Mouse (Mus musculus) kidney, embryonic 15.5 days (tissue): ENCODE results near the gene Gm26741. TPM values are rescaled to one million over a fixed set of nuclear protein-coding genes. Genes with fewer than 3 reads are reported as not detected.

Source experiments
- ATAC-seq: fragments of 200-750 bp; cut with Nextera tagmentation; replicated peaks from 2 replicates; pipeline ENCODE4 v1.8.0; 2017; ENCODE audit warnings: moderate TSS enrichment; ENCODE audit not compliant: low FRiP score
- H3K27ac ChIP-seq: fragments of 300-500 bp; sonication (generic); 2 replicates; pipeline ENCODE4 v1.5.1; 2015; ENCODE audit warnings: mild to moderate bottlenecking, inconsistent platforms
- H3K27me3 ChIP-seq: fragments of 300-500 bp; sonication (generic); 2 replicates; pipeline ENCODE4 v1.6.1; 2015; ENCODE audit warnings: inconsistent platforms
- H3K36me3 ChIP-seq: fragments of 300-500 bp; sonication (generic); 2 replicates; pipeline ENCODE4 v1.6.1; 2015; ENCODE audit warnings: inconsistent platforms
- H3K4me1 ChIP-seq: fragments of 300-500 bp; sonication (generic); 2 replicates; pipeline ENCODE4 v1.6.1; 2015; ENCODE audit warnings: inconsistent platforms
- H3K4me2 ChIP-seq: fragments of 300-500 bp; sonication (generic); 2 replicates; pipeline ENCODE4 v1.6.1; 2015; ENCODE audit warnings: moderate library complexity, mild to moderate bottlenecking, inconsistent platforms
- H3K4me3 ChIP-seq: fragments of 300-500 bp; sonication (generic); replicated peaks from 2 replicates; pipeline ENCODE4 v1.5.1; 2015; ENCODE audit warnings: mild to moderate bottlenecking, inconsistent platforms
- H3K9ac ChIP-seq: fragments of 300-500 bp; sonication (generic); 2 replicates; pipeline ENCODE4 v1.6.1; 2015; ENCODE audit warnings: mild to moderate bottlenecking, inconsistent platforms
- H3K9me3 ChIP-seq: fragments of 300-500 bp; sonication (generic); replicated peaks from 2 replicates; pipeline ENCODE4 v1.6.1; 2016; ENCODE audit warnings: inconsistent platforms
- WGBS: fragments of 180-500 bp; shearing (Covaris S2); methylation state at CpG from one replicate; pipeline ENCODE4 v1.1.7; 2015; ENCODE audit warnings: mixed read lengths; 5-methylcytosine and 5-hydroxymethylcytosine counted together
- polyA plus RNA-seq: library from polyadenylated mRNA; unstranded; fragments of >200 nt; fragmentation: Nextera tagmentation; extraction: Ambion mirVana; gene quantifications from 2 replicates; pipeline ENCODE4 v1.2.1, GENCODE M21; 2015

The Gm26741 gene
- polyA plus RNA-seq, 1 experiment from 2014 or later, result not detected

DNA sequence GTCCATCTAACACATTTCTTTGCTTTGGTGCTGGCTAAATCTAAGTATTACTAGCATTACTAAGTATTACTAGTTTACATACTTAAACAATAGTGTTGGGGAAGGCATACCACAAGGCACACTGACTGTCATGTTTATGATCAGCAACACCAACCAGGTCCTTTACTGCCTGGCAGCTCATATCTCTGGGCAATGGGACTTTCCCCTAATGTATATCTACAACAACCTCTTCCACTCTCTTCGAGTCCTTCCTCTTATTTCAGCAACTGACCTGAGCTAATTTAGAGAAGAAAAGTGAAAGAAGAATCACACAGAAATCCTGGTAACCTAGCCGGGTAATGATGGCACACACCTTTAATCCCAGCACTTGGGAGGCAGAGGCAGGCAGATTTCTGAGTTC, 17.9 kb downstream of the Gm26741 start:
- Histone ChIP-seq H3K36me3 (no peaks in the 10 kb centered on the region), H3K4me2 (no peak overlapping the region), H3K9ac (no peak overlapping the region), H3K27ac (no peak overlapping the region), H3K4me3 (no peak overlapping the region), H3K27me3 (no peaks in the 10 kb centered on the region), H3K9me3 (no peaks in the 10 kb centered on the region), H3K4me1 (peaks cover 15% of the 10 kb centered on the region; the same call in 1 of the 2 replicates)
- ATAC-seq, result no peak
- WGBS, result 93% methylated on average over 2 of the region's 2 CpGs

DNA sequence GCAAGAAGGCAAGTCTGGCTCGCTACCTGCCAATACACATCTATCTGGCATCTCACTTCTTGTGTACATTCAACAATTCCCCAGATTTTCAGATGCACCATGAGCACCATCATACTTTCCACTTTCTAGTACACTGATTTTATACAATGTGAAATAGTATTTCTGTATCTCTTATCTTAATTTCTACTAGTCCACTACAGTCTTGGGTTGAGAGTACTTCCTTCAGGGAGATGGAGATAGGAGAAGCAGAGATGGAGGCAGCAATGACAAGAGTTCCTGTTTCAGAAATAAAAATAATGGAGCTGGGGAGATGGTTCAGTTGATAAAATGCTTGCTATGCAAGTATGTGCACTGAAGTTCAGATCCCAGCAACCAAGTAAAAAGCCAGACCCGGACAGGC, 19.2 kb downstream of the Gm26741 start:
- Histone ChIP-seq H3K4me1 (peaks cover 18% of the 10 kb centered on the region), H3K4me3 (no peak overlapping the region), H3K9ac (no peak overlapping the region), H3K27me3 (no peaks in the 10 kb centered on the region), H3K27ac (no peak overlapping the region), H3K36me3 (no peaks in the 10 kb centered on the region), H3K9me3 (no peaks in the 10 kb centered on the region), H3K4me2 (no peak overlapping the region)
- no peak for ATAC-seq
- WGBS, result 88% methylated on average over 2 of the region's 2 CpGs

DNA sequence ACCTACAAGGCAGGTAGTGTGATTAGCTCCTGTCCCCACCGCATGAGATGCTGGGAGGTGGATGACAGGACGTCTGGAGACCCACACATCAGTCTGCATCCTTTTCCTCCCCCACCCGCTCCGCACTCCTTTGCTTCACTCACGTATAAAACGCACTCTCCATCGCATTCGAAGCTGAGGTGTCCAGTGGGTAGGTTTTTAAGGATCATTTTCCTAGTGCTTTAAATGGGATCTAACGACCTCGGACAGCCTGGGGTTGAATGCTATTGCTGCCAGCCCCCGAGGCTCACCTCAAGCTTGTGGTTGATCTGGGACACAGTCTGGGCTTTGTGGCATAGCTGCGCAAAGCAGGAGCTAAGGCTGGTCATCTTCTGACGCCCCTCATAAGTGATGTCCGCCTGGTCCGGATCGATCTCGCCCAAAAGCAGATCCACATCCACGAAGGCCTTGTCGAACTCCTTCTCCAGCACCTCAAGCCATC, 22.8 kb downstream of the Gm26741 start:
- no peaks in the 10 kb centered on the region for H3K9me3 ChIP-seq
- peak overlapping the region; percentile 82 for H3K4me2 ChIP-seq
- peak; percentile 52 for ATAC-seq
- under 1% methylated on average over 19 of the region's 19 CpGs for WGBS
- H3K36me3 ChIP-seq, result no peaks in the 10 kb centered on the region
- H3K27ac ChIP-seq, result peak overlapping the region; percentile 98
- peak overlapping the region; percentile 92 for H3K4me3 ChIP-seq
- H3K9ac ChIP-seq, result peak overlapping the region; percentile 88
- no peaks in the 10 kb centered on the region for H3K27me3 ChIP-seq
- H3K4me1 ChIP-seq, result peaks cover 27% of the 10 kb centered on the region

DNA sequence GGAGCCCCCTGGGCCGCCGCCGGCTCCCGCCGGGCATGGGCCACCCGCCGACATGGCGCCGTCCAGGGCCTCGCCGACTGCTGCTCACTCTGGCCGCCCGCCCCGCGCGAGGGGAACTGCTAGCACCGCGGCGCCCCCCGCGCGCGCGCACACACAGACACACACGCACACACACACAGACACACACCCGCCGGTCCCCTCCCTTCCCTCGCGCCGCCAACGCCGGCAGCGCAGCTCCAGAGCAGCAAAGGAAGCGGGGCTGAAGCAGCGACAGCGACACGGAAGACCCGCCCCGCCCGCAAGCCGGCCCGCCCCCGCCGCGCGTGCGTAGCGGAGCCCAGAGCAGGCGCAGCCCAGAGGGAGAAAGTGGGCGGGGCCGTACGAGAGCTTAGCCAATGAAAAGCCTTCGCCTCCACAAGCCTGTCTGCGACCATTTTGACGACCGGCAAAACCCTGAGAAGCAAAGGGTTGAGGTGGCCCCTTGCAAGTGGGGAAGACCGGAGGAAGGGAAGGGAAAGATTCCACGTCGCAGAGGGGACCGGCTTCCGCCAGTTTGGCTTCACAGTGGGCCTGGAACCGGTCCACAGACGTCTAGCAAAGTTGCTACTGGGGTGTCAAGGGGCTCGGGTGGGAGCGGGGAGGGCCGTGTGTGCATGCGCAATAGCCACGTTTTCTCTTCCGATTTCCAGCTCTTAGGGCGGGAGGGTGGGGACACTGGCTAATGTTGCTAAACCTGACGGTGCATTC, 23.5 kb downstream of the Gm26741 start, which contains the start of gene Gopc:
Gene Gopc (minus strand): TSS at position 280 of the 747 bp plus-strand sequence.
- H3K36me3 ChIP-seq, result no peaks in the 10 kb centered on the region
- WGBS, result under 1% methylated on average over 64 of the region's 71 CpGs
- peak within 1 kb of the TSS; percentile 82 for H3K4me2 ChIP-seq

DNA sequence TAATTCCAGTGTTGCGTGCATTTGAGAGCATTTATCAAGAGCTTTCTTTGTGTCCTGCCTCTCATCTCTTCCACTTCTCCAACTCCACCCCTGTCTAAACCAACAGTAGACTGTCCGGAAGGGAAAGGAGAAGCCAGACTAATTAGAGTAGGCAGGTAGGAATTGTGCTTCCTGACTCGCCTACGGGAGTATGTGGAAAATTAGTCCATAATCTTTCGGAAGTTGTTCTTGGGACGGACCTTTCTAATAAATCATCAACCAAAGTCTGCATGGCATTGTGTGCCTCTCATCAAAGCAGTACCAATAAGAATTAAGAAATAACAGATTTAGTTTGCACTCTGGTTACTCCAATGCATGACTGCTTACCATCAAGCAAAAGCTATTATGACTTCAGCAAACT, 24.5 kb downstream of the Gm26741 start:
- Histone ChIP-seq H3K4me2 (peak overlapping the region; percentile 82), H3K9me3 (no peaks in the 10 kb centered on the region), H3K4me3 (peak overlapping the region; percentile 92), H3K27me3 (no peaks in the 10 kb centered on the region), H3K27ac (peak overlapping the region; percentile 98; the same call in 1 of the 2 replicates), H3K9ac (0 out of 2 replicates have a peak overlapping the region, but pooled peaks have one; percentile 88), H3K36me3 (no peaks in the 10 kb centered on the region), H3K4me1 (peaks cover 25% of the 10 kb centered on the region)
- 65% methylated on average over 6 of the region's 6 CpGs for WGBS
- no peak for ATAC-seq

More for the DNA sequence above, 23.5 kb downstream of the Gm26741 start, which contains the start of gene Gopc:
- H3K27ac ChIP-seq, result peak within 1 kb of the TSS; percentile 98
- H3K27me3 ChIP-seq, result no peaks in the 10 kb centered on the region
- H3K9ac ChIP-seq, result peak within 1 kb of the TSS; percentile 88
- peak; percentile 98 for ATAC-seq
- H3K9me3 ChIP-seq, result no peaks in the 10 kb centered on the region
- peaks cover 27% of the 10 kb centered on the region for H3K4me1 ChIP-seq
- peak within 1 kb of the TSS; percentile 92 for H3K4me3 ChIP-seq

DNA sequence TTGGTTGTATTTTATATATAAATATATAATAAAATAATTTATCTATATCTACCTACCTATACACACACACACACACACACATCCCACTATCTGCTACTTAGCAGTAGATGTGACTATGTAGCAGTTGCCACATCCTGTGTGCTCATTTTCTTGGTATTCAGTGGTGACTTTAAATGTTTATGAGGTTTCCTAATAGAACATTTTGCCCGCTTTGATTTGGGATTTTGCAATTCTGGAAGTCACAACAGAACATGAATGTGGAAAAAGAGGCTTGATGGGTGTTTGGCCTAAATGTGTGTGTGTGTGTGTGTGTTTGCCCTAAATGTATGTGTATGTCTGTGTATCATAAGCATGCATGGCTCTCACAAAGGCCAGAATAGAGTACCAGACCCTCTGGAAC, 25.0 kb downstream of the Gm26741 start:
- Histone ChIP-seq H3K4me2 (no peak overlapping the region), H3K36me3 (no peaks in the 10 kb centered on the region), H3K27ac (no peak overlapping the region), H3K9ac (no peak overlapping the region), H3K27me3 (no peaks in the 10 kb centered on the region), H3K4me1 (peaks cover 21% of the 10 kb centered on the region), H3K4me3 (no peak overlapping the region), H3K9me3 (no peaks in the 10 kb centered on the region)
- 87% methylated on average over 1 of the region's 1 CpGs for WGBS
- ATAC-seq, result no peak

DNA sequence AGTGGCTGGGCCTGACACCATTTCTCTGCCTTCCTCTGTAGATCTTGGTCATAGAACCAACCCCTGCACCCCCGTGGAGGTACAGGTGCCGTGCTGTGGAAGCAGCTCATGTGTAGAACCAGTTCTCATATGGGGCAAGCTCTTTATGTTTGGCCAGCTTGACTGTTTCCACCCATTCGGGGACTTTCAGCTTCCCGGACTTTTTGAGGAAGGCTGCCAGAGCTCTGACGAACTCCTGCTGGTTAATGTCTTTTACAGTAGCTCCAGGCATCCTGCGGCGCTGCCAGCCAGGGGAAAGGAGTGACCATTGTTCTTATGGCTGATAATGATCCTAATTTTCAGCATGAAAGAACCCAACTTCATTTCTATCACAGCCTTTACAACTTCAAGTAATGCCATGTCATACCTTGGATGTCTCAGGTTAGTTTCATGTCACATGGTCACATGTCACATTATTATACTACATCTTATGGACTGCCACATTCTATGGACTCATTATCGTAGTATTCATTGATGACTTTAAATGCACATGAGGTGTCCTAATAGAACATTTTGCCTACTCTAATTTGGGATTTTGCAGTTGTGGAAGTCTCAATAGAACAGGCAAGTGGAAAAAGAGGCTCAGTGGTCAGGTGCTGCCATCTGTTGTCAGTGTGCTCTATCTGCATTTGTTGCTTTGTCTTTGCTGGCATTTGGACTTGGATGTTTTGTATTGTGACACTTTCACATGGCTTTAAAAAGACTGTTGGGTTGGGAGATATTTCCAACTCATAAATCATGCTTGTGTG, 26.4 kb downstream of the Gm26741 start:
- Histone ChIP-seq H3K27me3 (no peaks in the 10 kb centered on the region), H3K4me1 (peaks cover 15% of the 10 kb centered on the region), H3K4me3 (no peak overlapping the region), H3K4me2 (no peak overlapping the region), H3K9ac (no peak overlapping the region), H3K27ac (no peak overlapping the region), H3K36me3 (no peaks in the 10 kb centered on the region), H3K9me3 (no peaks in the 10 kb centered on the region)
- 32% methylated on average over 8 of the region's 8 CpGs for WGBS
- no peak for ATAC-seq

DNA sequence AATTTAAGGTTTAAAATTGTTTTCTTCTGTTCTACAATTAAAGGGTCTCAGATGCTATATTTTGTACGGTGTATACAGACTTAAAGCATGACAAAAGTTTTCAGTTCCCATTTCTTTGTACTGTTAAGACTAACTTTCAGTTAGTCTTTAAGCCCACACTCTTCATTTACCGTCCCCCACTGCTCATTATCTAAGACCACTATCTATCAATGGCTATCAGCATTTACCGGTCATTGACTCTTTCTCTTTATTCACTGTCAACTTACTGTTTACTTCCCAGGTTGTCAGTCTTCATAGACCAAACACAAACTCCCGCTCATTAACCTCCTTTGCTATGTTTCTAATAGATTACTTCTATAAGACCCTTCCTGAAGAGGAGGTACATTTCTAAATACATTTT, 28.6 kb downstream of the Gm26741 start:
- H3K27ac ChIP-seq, result no peak overlapping the region
- no peaks in the 10 kb centered on the region for H3K9me3 ChIP-seq
- no peaks in the 10 kb centered on the region for H3K36me3 ChIP-seq
- H3K9ac ChIP-seq, result no peak overlapping the region
- H3K4me3 ChIP-seq, result no peak overlapping the region
- ATAC-seq, result no peak
- H3K4me2 ChIP-seq, result no peak overlapping the region
- H3K27me3 ChIP-seq, result no peaks in the 10 kb centered on the region
- WGBS, result 82% methylated on average over 4 of the region's 4 CpGs
- peaks cover 12% of the 10 kb centered on the region for H3K4me1 ChIP-seq

DNA sequence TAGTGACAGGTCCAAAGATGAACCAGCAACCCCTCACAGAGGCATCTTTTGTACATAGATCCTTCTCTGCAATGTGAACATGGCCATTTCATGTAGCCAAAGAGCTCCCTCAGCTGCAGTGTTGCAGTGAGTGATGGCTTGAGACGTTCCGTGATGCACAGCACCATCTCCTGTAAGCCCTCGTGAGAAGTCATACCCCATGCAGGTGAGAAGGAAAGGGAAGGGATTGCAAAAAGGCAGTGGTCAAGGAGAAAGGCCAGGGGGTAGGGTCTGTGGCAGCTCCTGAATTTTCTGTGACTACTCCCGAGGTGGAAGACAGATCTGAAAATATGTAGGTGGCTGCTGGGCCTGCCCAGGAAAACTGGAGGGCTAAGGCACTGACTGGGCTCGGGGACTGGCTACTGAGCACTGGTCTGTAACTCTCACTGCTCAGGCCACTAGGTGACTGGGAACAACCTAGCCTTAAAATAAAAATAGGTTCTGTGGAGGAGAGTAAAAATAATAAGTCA, 30.4 kb downstream of the Gm26741 start, which contains the start of gene Nepn:
Gene Nepn (plus strand): TSS at position 51 of the 509 bp plus-strand sequence.
- H3K27ac ChIP-seq, result no peak within 1 kb of the TSS
- H3K9ac ChIP-seq, result no peak within 1 kb of the TSS
- WGBS, result 74% methylated on average over 5 of the region's 5 CpGs
- no peak within 1 kb of the TSS for H3K4me2 ChIP-seq
- H3K9me3 ChIP-seq, result no peaks in the 10 kb centered on the region
- no peak within 1 kb of the TSS for H3K4me3 ChIP-seq
- H3K36me3 ChIP-seq, result no peaks in the 10 kb centered on the region
- H3K4me1 ChIP-seq, result 0 out of 2 replicates have a peak, but pooled peaks cover 6% of the 10 kb centered on the region
- H3K27me3 ChIP-seq, result no peaks in the 10 kb centered on the region
- ATAC-seq, result no peak

DNA sequence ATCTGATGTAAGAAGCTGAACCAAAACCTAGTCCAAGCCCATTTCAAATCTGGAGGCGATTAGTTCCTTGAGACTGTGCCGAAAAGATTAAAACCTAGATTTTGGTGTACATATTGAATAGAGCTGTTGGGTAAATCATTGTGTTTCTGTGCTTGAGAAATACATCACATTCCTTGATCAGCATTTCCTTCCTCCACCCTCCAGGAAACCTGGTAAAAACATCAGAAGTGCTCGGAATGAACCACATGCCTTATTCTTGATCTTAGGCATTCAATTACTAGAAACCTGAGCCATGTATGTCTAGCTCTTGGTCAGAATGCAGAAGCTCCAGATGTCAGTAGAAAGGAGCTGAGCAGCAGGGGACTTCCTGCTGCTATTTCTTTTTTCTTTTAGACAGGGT, 30.9 kb downstream of the Gm26741 start:
- no peak for ATAC-seq
- Histone ChIP-seq H3K9ac (no peak overlapping the region), H3K27me3 (no peaks in the 10 kb centered on the region), H3K27ac (no peak overlapping the region), H3K4me2 (no peak overlapping the region), H3K4me3 (no peak overlapping the region), H3K36me3 (no peaks in the 10 kb centered on the region), H3K4me1 (0 out of 2 replicates have a peak, but pooled peaks cover 6% of the 10 kb centered on the region), H3K9me3 (no peaks in the 10 kb centered on the region)
- 59% methylated on average over 3 of the region's 3 CpGs for WGBS

DNA sequence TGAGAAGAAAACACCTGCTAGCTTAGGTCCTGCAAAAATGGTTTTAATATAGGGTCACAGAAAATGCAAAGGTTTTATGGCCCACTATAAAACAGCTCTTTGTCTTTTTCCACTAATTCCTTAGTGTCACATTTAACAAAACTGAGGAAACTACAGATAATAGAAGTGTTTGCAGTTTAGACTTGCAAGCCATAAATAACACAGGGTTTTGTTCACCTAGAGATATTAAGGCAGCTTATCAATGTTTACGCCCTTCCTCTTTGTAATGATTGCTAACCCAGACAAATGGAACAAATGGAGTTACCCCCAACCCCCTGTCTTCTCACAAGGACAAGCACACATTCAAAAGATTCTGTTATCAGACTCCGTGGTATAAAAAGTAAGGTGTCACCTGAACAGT, 32.6 kb downstream of the Gm26741 start:
- Histone ChIP-seq H3K4me2 (no peak overlapping the region), H3K36me3 (no peaks in the 10 kb centered on the region), H3K27me3 (no peaks in the 10 kb centered on the region), H3K4me3 (no peak overlapping the region), H3K27ac (no peak overlapping the region), H3K9me3 (no peaks in the 10 kb centered on the region), H3K4me1 (no peaks in the 10 kb centered on the region), H3K9ac (no peak overlapping the region)
- WGBS, result 81% methylated on average over 2 of the region's 2 CpGs
- no peak for ATAC-seq

DNA sequence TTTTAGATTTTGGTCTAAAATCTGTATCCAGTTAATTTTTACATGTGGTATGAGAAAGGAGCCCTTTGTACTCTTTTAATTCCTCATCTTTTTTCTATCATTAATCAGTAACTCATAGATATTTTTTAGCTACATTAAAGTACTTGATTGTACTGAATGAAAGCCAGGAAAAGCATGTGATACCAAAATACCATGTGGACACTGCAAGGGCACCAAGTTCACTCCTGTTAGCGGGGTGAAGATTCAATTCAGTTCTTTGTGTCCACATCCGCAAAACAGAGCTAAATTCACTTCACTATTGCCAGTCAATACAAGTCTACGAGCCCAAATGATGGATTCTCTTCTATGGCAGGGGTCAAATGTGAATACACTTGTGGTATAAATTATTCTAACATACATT, 38.1 kb downstream of the Gm26741 start:
- Histone ChIP-seq H3K4me2 (no peak overlapping the region), H3K27ac (no peak overlapping the region), H3K4me3 (no peak overlapping the region), H3K27me3 (no peaks in the 10 kb centered on the region), H3K9ac (no peak overlapping the region), H3K9me3 (no peaks in the 10 kb centered on the region), H3K36me3 (no peaks in the 10 kb centered on the region), H3K4me1 (no peaks in the 10 kb centered on the region)
- ATAC-seq, result no peak
- WGBS, result 92% methylated on average over 3 of the region's 3 CpGs
